Mouse (Mus musculus) heart, postnatal 4 days (tissue): ENCODE results near the gene Paqr8. TPM values are rescaled to one million over a fixed set of nuclear protein-coding genes. Genes with fewer than 3 reads are reported as not detected.

ENCODE experiments used
- DNase-seq: peaks from one replicate; pipeline ENCODE4 v3.0.0; 2021
- total RNA-seq, 2 experiments: library from RNA; stranded (reverse); gene quantifications; 2 replicates each; pipeline ENCODE4 v1.2.3; 2021

Paqr8 gene
- total RNA-seq, 2 experiments from 2014 or later, result 2.4 TPM

DNA sequence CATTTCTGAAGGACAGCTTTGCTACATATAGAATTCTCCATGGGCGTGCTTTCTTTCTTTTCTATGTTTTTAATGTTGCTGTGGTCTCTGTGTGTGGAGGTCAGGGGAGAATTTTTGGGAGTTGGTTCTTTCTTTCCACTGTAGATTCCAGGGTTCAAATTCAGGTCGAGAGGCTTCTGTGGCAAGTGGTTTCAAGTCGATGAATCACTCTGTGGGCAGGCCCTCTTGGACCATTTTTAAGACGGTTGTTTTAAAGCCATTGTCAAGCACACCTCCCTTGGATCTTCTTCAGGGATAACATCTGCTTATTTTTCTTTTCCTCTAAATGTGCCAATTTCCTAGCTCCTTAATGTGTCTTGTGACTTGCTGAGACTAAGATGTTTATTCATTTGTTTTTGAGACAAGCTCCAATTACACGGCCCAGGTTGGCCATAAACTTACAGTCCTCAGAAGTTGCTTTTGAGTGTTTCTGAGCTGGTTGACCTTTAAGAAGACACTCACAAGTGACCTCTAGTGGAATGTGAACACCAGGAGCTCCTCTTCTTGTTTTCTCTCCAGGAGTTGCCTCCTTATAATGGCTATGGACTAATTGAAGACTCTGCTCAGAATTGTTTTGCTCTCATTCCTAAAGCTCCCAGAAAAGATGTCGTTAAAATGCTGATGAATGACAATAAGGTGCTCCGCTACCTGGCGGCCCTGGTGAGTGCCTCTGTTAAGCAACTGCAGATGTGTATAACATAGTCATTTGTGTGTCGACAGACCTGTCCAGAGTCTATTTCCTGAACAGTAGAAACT is 84.1 kb downstream of the Paqr8 start:
- no peak for DNase-seq

GRCm38 (mm10) chr1:20980553-20980952 is 90.1 kb downstream of the Paqr8 start:
- no peak for DNase-seq

DNA sequence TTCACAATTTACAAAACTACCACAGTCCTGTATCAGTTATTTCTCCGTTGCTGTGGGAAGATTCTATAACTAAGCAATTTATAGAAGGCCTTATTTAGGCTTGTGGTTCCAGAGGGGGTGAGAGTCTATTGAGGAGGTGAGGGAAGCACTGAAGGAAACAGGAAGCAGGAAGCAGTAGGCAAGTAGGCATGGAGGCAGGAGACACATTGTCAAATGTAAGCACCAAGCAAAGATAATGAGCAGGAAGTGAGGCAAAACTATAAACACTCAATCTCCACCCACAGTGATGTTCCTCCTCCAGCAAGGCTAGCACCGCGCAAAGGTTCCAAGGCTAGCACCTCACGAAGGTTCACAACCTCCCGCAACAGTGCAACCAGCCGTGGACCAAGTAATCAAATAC is 91.4 kb downstream of the Paqr8 start:
- DNase-seq, result no peak

DNA sequence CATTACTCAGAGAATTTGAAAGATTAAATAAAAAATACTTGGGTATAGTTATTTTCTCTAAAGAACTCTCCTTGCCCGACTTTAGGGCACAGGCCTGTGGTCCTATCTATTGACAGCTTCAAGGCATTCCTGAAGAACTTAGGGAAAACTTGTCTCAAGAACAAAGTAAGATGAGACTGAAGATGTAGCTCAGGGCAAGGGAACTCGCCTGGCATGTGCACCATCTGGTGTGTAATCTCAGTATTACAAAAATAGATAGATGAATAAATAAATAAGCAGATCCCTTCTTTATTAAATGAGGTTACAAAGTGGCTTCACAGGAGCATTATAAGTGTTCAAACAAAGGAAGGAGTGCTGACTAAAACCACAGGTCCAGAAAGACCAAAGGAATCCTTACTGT is 93.7 kb downstream of the Paqr8 start:
- no peak for DNase-seq

GRCm38 (mm10) chr1:20984582-20984981 is 94.2 kb downstream of the Paqr8 start:
- no peak for DNase-seq

DNA sequence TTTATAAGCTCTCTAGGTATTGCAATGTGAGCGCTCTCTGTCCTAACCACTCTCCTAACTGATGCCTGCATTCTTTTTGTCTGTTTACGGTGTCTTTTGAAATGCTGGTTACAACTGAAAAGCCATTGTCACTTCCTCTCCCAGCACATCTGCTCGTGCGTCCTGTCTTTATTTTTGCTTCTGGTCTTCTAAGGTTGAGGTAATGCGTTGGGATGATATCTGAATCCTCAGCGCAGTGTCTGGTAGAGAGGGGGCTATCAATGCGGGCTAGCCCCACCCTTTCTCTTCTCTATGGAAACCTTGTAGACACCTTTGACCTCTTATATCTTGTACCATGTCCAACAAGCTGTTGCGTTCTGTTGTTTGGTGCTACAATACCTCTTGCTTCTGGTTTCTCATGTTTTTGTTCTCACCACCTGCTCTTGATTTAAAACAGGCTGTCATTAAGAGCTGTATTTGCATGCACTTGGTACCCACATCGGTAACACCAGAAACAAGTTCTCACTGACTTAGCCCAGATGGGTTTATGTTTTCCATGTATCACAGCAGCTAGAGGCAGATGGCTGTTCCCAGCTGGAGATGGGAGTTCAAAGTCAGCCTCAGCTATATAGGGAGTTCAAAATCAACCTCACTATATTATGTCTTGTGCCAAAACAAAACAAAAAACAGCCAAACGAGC is 96.1 kb downstream of the Paqr8 start:
- no peak for DNase-seq

Other genes starting within 250 kb of the Paqr8 start
- gene Il17a, start 159.7 kb upstream of the Paqr8 start, total RNA-seq, result not detected
- gene Il17f, start 100.0 kb upstream of the Paqr8 start, total RNA-seq, result under 1 TPM in 1 of 2 experiments, not detected in 1; 0.47 TPM
- gene Mcm3, start 70.3 kb upstream of the Paqr8 start, total RNA-seq, result 10 to 100 TPM; 63.0 to 63.7 TPM
- 1 to 10 TPM in 1 of 2 experiments, under 1 TPM in 1; 0.60 to 1.0 TPM for gene Efhc1, start 61.0 kb downstream of the Paqr8 start, total RNA-seq
- 10 to 100 TPM; 13.2 to 14.6 TPM for gene Tram2, start 188.6 kb downstream of the Paqr8 start, total RNA-seq